Mouse (Mus musculus) left cerebral cortex, postnatal 10 days (tissue): ENCODE results near the gene Dtd1. TPM values are rescaled to one million over a fixed set of nuclear protein-coding genes. Genes with fewer than 3 reads are reported as not detected.

Experiments used
- DNase-seq, 2 experiments: peaks; one replicate each; pipeline ENCODE4 v3.0.0; 2021 to 2022; ENCODE audit warnings: low spot score in 2 of 2, mixed read lengths in 1 of 2; ENCODE audit errors: extremely low spot score in 1 of 2
- intact Hi-C: fragments of 180-260 bp; cut with DNase I; formaldehyde crosslinking; loops from one replicate; pipeline ENCODE4 v1.15.1; 2025
- total RNA-seq, 2 experiments: library from RNA; stranded (reverse); gene quantifications; 2 replicates each; pipeline ENCODE4 v1.2.3; 2021

Gene Dtd1
- total RNA-seq, 2 experiments from 2014 or later: 56.4 to 61.0 TPM

- intact Hi-C loops: loop anchor here (5.0 to 10.0 kb wide), 2 partner anchors 248 to 950 kb away; no protein-coding TSS in a partner anchor
- no peak for DNase-seq
Measured at GRCm38 (mm10) chr2:144637204-144637603, 37.5 kb downstream of the Dtd1 start.

GRCm38 (mm10) chr2:144637671-144638395, 38.1 kb downstream of the Dtd1 start:
- intact Hi-C loops: loop anchor here (5.0 to 10.0 kb wide), 2 partner anchors 247 to 949 kb away; no protein-coding TSS in a partner anchor
- DNase-seq: no peak

- intact Hi-C loops: loop anchor here (5.0 to 10.0 kb wide), 2 partner anchors 246 to 949 kb away; no protein-coding TSS in a partner anchor
- peak in 1 of 2 experiments; percentile 44 for DNase-seq
Measured at GRCm38 (mm10) chr2:144638719-144639118, 39.0 kb downstream of the Dtd1 start.

GRCm38 (mm10) chr2:144640101-144640500, 40.4 kb downstream of the Dtd1 start:
- no peak for DNase-seq
- intact Hi-C loops: no loop called here

GRCm38 (mm10) chr2:144641991-144642390, 42.3 kb downstream of the Dtd1 start:
- DNase-seq: no peak
- intact Hi-C loops: no loop called here

- intact Hi-C loops: no loop called here
- no peak for DNase-seq
Measured at GRCm38 (mm10) chr2:144646360-144646759, 46.7 kb downstream of the Dtd1 start.

GRCm38 (mm10) chr2:144647151-144647550, 47.5 kb downstream of the Dtd1 start:
- intact Hi-C loops: no loop called here
- no peak for DNase-seq

- DNase-seq: no peak
- intact Hi-C loops: no loop called here
Measured at GRCm38 (mm10) chr2:144649960-144650359, 50.3 kb downstream of the Dtd1 start.

- DNase-seq: no peak
- intact Hi-C loops: no loop called here
Measured at GRCm38 (mm10) chr2:144652841-144653240, 53.1 kb downstream of the Dtd1 start.

GRCm38 (mm10) chr2:144655307-144655706, 55.6 kb downstream of the Dtd1 start:
- intact Hi-C loops: no loop called here
- no peak for DNase-seq

- intact Hi-C loops: no loop called here
- no peak for DNase-seq
Measured at GRCm38 (mm10) chr2:144668507-144668906, 68.8 kb downstream of the Dtd1 start.

GRCm38 (mm10) chr2:144670289-144670930, 70.7 kb downstream of the Dtd1 start:
- no peak for DNase-seq
- intact Hi-C loops: no loop called here

GRCm38 (mm10) chr2:144672397-144672796, 72.7 kb downstream of the Dtd1 start:
- no peak for DNase-seq
- intact Hi-C loops: no loop called here

GRCm38 (mm10) chr2:144676546-144677228, 77.0 kb downstream of the Dtd1 start:
- intact Hi-C loops: no loop called here
- no peak for DNase-seq

GRCm38 (mm10) chr2:144677229-144677571, 77.5 kb downstream of the Dtd1 start:
- peak in 1 of 2 experiments; percentile 37 for DNase-seq
- intact Hi-C loops: no loop called here

GRCm38 (mm10) chr2:144678779-144679178, 79.1 kb downstream of the Dtd1 start:
- intact Hi-C loops: no loop called here
- peak in 1 of 2 experiments; percentile 28 for DNase-seq

GRCm38 (mm10) chr2:144679394-144679793, 79.7 kb downstream of the Dtd1 start:
- DNase-seq: no peak
- intact Hi-C loops: no loop called here

GRCm38 (mm10) chr2:144692219-144692732, 92.6 kb downstream of the Dtd1 start:
- intact Hi-C loops: no loop called here
- no peak for DNase-seq

GRCm38 (mm10) chr2:144692777-144693176, 93.1 kb downstream of the Dtd1 start:
- intact Hi-C loops: no loop called here
- DNase-seq: no peak
